Mouse (Mus musculus) kidney, adult 9 months (tissue): ENCODE results near the gene Plaur.
A peak's percentile ranks its signal among the peaks of the same experiment; 100 is the strongest.
"Not testable (repeated sequence)": the region's sequence is repeated elsewhere in the genome, so short reads cannot be mapped to it uniquely, and the experiment has no call there.

Experiments used
- DNase-seq: peaks from one replicate; pipeline ENCODE4 v3.0.0; 2022

Gene Plaur

GRCm38 (mm10) chr7:24480121-24480941 lies 18.0 kb downstream of the Plaur start:
- DNase-seq: no peak

- no peak for DNase-seq
These were observed 18.7 kb downstream of the Plaur start for GRCm38 (mm10) chr7:24480986-24481473.

GRCm38 (mm10) chr7:24481474-24482207 lies 19.4 kb downstream of the Plaur start, which contains the start of gene Cadm4:
Gene Cadm4 (plus strand): TSS chr7:24482023.
- peak; percentile 85 for DNase-seq

GRCm38 (mm10) chr7:24482208-24483020 lies 20.1 kb downstream of the Plaur start:
- no peak for DNase-seq

- DNase-seq: not testable (repeated sequence)
These were observed 21.0 kb downstream of the Plaur start for GRCm38 (mm10) chr7:24483291-24483690.

- no peak for DNase-seq
These were observed 23.2 kb downstream of the Plaur start for GRCm38 (mm10) chr7:24485481-24485880.

GRCm38 (mm10) chr7:24486654-24487130 lies 24.4 kb downstream of the Plaur start:
- DNase-seq: no peak

GRCm38 (mm10) chr7:24487403-24487802 lies 25.1 kb downstream of the Plaur start:
- no peak for DNase-seq

- DNase-seq: no peak
These were observed 26.0 kb downstream of the Plaur start for GRCm38 (mm10) chr7:24488303-24488702.

GRCm38 (mm10) chr7:24499856-24500577 lies 37.7 kb downstream of the Plaur start:
- DNase-seq: peak; percentile 33

GRCm38 (mm10) chr7:24500929-24501328 lies 38.6 kb downstream of the Plaur start:
- no peak for DNase-seq

GRCm38 (mm10) chr7:24501492-24501891 lies 39.2 kb downstream of the Plaur start:
- DNase-seq: no peak

GRCm38 (mm10) chr7:24504004-24504403 lies 41.7 kb downstream of the Plaur start:
- DNase-seq: no peak

GRCm38 (mm10) chr7:24504868-24505267 lies 42.6 kb downstream of the Plaur start:
- DNase-seq: no peak

- DNase-seq: no peak
These were observed 43.3 kb downstream of the Plaur start for GRCm38 (mm10) chr7:24505447-24506064.

- peak; percentile 50 for DNase-seq
These were observed 43.8 kb downstream of the Plaur start for GRCm38 (mm10) chr7:24506065-24506459.

- peak; percentile 81 for DNase-seq
These were observed 44.2 kb downstream of the Plaur start for GRCm38 (mm10) chr7:24506476-24506837.

GRCm38 (mm10) chr7:24506838-24507725 lies 44.8 kb downstream of the Plaur start, which contains the start of gene Zfp428:
Gene Zfp428 (plus strand): TSS chr7:24507006.
- DNase-seq: peak; percentile 84

GRCm38 (mm10) chr7:24507726-24508114 lies 45.4 kb downstream of the Plaur start:
- peak; percentile 32 for DNase-seq

- DNase-seq: no peak
These were observed 50.1 kb downstream of the Plaur start, which contains the start of gene AC161166.1 for GRCm38 (mm10) chr7:24512355-24512754. Gene AC161166.1 (minus strand): TSS chr7:24512455.
